Mouse (Mus musculus) megakaryocyte progenitor cell, adult 5-6 weeks (primary cell): ENCODE measurements around the gene Sh2b2. TPM values are rescaled to one million over a fixed set of nuclear protein-coding genes. Genes with fewer than 3 reads are reported as not detected.
A peak's percentile ranks its signal among the peaks of the same experiment; 100 is the strongest.

Experiments
- ATAC-seq: replicated peaks from 2 replicates; pipeline ENCODE4 v1.8.0; 2016; ENCODE audit warnings: mild to moderate bottlenecking, moderate TSS enrichment, inconsistent platforms; ENCODE audit not compliant: poor library complexity
- total RNA-seq, 2 experiments: library from RNA; stranded (forward) in 1 of 2; stranded (reverse) in 1 of 2; fragments of 157-497, 149-512 nt in 1 of 2; fragments of 200-1000 nt in 1 of 2; gene quantifications; 2 replicates each; pipeline versions ENCODE4 v1.2.3 to v1.2.4; 2015 to 2017

Gene Sh2b2
- total RNA-seq, 2 experiments from 2014 or later, result 12.1 to 33.0 TPM

- 0 out of 2 replicates have a peak, but pooled peaks have one; percentile 40 for ATAC-seq
Measured at GRCm38 (mm10) chr5:136183766-136184165, 62.6 kb downstream of the Sh2b2 start.

GRCm38 (mm10) chr5:136182830-136183229, 63.5 kb downstream of the Sh2b2 start:
- peak; percentile 45 for ATAC-seq

GRCm38 (mm10) chr5:136182049-136182448, 64.3 kb downstream of the Sh2b2 start:
- no peak for ATAC-seq

GRCm38 (mm10) chr5:136181197-136181596, 65.2 kb downstream of the Sh2b2 start:
- no peak for ATAC-seq

GRCm38 (mm10) chr5:136179594-136179993, 66.8 kb downstream of the Sh2b2 start:
- peak; percentile 43 for ATAC-seq

- ATAC-seq, result no peak
Measured at GRCm38 (mm10) chr5:136173606-136174463, 72.5 kb downstream of the Sh2b2 start.

- no peak for ATAC-seq
Measured at GRCm38 (mm10) chr5:136172939-136173338, 73.4 kb downstream of the Sh2b2 start.

GRCm38 (mm10) chr5:136171363-136172341, 74.7 kb downstream of the Sh2b2 start:
- peak; percentile 64 for ATAC-seq

GRCm38 (mm10) chr5:136170512-136171362, 75.6 kb downstream of the Sh2b2 start, which contains the start of gene Orai2:
Orai2 (minus strand) TSS chr5:136170713.
- peak; percentile 47 for ATAC-seq

- ATAC-seq, result peak; percentile 26
Measured at GRCm38 (mm10) chr5:136169626-136170511, 76.5 kb downstream of the Sh2b2 start.

Other genes with a start within 250 kb of the Sh2b2 start
- not detected in 2 replicates for gene Upk3b, start 208.1 kb downstream of the Sh2b2 start, total RNA-seq (2015)
- not detected in 2 replicates for gene Upk3b, start 208.1 kb downstream of the Sh2b2 start, total RNA-seq (2017)
- gene Upk3bl, start 192.1 kb downstream of the Sh2b2 start, total RNA-seq (2015), result 0.59 and 1.4 TPM in 2 replicates
- gene Upk3bl, start 192.1 kb downstream of the Sh2b2 start, total RNA-seq (2017), result 0.17 and 1.0 TPM in 2 replicates
- gene Rasa4, start 162.6 kb downstream of the Sh2b2 start, total RNA-seq (2015), result 31.4 and 43.2 TPM in 2 replicates
- 21.5 and 31.9 TPM in 2 replicates for gene Rasa4, start 162.6 kb downstream of the Sh2b2 start, total RNA-seq (2017)
- gene Polr2j, start 129.9 kb downstream of the Sh2b2 start, total RNA-seq (2015), result 115 and 120 TPM in 2 replicates
- 127 and 153 TPM in 2 replicates for gene Polr2j, start 129.9 kb downstream of the Sh2b2 start, total RNA-seq (2017)
- 13.2 and 16.5 TPM in 2 replicates for gene Lrwd1, start 110.5 kb downstream of the Sh2b2 start, total RNA-seq (2015)
- 52.6 and 56.5 TPM in 2 replicates for gene Lrwd1, start 110.5 kb downstream of the Sh2b2 start, total RNA-seq (2017)
- gene Alkbh4, start 110.4 kb downstream of the Sh2b2 start, total RNA-seq (2015), result 15.6 and 18.5 TPM in 2 replicates
- gene Alkbh4, start 110.4 kb downstream of the Sh2b2 start, total RNA-seq (2017), result 8.4 and 12.9 TPM in 2 replicates
- gene Orai2, start 75.8 kb downstream of the Sh2b2 start, total RNA-seq (2015), result 16.4 and 16.7 TPM in 2 replicates
- gene Orai2, start 75.8 kb downstream of the Sh2b2 start, total RNA-seq (2017), result 21.2 and 26.9 TPM in 2 replicates
- gene Prkrip1, start 47.6 kb downstream of the Sh2b2 start, total RNA-seq (2015), result 21.0 and 26.5 TPM in 2 replicates
- gene Prkrip1, start 47.6 kb downstream of the Sh2b2 start, total RNA-seq (2017), result 51.5 and 78.2 TPM in 2 replicates